Mouse (Mus musculus): ENCODE measurements around the gene Tmem164.

The Tmem164 gene

DNA sequence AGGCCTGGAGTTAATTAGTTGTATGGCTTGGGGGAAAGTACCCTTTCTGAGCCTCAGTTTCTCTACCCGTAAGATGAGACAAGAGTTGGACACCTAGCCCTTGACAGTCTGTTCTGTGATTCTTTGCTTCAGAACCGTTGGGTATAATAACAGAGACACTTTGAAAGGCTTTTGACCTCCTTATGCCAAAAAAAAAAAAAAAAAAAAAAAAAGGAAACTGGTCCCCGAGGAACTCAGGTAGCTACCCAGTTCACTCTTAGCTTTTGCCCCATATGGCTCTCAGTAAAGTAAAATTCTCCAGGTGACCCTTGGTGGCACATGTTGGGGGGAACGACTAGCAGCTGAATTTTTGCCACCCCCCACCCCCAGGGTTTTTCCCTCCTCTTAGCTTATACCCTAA lies 3.5 kb downstream of the Tmem164 start:
- intact Hi-C loops (cut with DNase I), result loop anchor here (5.0 kb wide), 1 partner anchor 118 kb away; no protein-coding TSS in a partner anchor

DNA sequence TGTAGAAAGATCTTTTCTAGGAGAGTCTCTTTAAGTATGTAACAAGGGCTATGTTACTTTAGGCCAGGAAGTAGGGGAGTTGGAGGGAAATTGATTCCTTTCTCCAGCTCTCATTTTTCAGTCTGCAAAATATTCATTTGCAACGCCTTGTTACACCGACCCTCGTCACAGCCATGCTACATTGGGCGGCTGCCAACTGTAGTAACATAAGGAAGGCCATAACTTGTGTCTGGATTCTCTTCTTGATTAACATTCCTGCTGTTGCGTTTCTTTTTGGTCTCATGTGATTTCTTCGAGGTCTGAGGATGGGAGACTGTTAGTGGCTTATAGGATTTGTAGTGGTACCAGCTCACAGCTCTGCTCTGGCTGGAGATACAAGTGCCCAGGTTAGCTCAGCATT lies 4.5 kb downstream of the Tmem164 start:
- intact Hi-C loops (cut with DNase I), result no loop called here

DNA sequence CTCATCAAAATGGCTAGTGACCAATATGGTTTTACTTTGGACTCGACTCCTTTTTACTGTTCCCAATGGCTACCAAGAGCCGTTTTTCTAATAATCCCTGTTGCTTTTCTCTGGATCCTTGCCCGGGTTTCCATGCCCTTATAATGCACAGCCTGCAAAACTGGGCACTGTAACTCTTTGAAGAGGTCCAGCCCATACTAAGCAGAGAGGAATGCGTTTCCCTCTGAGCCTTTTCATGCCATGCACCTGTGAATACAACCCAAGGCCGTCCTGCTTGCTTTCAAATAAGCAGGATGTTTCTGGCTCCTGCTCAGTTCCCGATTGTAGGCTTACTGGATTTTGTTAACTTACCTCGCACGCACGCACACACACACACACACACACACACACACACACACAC lies 7.3 kb downstream of the Tmem164 start:
- intact Hi-C loops (cut with DNase I), result no loop called here

DNA sequence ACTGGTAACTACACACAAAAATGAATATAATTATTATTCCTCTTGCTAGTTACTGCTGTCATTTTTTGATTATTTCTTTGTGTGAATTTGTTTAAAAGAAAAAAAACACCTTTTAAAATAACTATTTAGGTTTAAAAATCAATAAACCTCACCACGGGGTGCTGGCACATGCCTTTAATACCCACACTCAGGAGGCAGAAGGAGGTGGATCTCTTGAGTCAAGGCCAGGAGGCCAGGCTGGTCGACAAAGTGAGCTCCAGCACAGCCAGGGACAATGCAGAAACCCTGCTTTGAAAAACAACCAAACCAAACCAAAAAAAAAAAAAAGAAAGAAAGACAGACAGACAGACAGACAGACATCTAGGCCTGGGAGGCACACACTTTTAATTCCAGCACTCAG lies 12.1 kb downstream of the Tmem164 start:
- intact Hi-C loops (cut with DNase I), result no loop called here

DNA sequence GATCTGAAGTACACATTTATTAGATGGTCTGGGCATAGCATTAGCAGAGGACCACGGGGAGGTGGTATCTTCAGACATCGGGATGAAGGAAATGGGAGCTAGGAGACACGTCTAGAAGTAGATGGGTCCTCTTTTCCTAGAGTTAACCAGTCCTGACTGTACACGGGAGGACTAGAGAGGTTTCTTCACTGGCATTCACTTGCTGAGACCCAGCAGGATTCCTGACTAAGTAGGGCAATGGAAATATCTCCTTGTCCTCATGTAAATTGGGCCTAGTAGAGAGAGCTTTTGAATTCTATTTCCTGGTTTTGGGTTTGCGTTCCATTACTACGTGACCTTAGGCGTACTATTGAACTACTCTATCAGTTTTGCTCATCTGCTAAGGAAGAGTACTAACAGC lies 13.1 kb downstream of the Tmem164 start:
- intact Hi-C loops (cut with DNase I), result no loop called here

DNA sequence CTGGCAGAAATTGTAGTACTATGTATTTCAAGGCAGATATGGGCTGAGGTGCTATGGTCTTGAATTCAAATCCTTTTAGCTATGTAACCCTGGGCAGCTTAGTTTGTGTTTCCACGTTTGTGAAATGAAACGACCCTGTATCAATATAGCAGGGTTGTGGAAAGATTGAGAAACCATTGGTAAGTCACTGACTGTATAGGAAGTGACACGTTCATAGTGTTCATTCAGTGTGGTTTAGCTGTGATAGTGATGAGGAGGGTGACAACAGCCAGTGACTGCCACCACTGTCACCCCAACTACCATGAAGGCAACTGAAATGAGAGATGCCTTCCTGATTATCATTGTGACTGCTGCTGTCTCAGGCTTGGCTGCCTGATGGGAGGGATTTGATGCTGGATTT lies 13.7 kb downstream of the Tmem164 start:
- intact Hi-C loops (cut with DNase I), result no loop called here

DNA sequence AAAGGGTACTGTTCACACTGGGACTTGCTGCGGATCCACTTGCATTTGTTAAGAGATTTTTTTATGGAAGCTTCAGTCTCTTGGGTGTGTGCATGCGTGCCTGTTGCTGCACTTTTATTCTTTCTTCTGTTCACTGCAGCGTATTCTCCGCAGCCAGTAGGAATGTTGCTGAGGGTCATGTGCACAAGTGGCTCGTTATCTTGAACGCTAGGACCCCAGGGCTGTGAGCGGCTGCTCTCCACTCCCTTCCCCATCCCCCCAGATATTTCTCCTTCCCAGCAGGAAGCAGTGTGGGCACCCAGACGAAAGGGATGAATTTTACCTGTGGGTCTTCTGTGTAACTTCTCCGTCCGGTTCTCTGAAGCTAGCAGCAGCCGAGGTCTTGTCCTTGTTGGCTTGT lies 15.6 kb downstream of the Tmem164 start:
- intact Hi-C loops (cut with DNase I), result no loop called here

DNA sequence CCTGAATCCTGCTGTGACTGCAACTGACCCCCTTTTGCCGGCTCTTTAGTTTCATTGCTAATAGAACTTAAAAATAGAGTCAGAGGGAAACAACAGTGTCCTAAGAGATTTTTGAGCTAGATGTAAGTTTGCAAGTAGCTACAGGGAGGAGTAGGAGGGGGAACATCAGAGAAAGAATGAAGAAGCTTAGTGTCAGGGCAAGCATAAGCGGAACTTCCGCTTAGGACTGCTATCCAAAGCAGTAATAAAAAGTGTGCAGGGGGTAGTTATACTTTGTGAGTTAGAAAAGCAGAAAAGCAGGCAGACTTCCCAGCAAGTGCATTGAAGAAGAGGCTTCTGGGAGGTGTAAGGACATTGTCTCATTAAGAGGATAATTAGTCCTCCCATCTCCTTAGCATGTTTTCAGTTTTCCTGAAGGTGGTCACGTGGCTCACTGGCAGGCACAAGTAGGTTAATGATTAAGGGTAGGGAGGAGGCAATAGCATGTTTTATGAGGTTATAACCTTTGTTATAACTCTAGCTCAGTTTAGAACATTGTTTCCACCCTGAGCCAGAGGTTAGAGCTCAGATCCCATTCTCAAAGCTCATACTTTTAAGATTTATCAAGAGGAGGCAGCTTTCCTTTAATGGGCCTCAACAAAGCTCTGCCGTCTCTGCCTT lies 16.5 kb downstream of the Tmem164 start:
- intact Hi-C loops (cut with DNase I), result no loop called here

DNA sequence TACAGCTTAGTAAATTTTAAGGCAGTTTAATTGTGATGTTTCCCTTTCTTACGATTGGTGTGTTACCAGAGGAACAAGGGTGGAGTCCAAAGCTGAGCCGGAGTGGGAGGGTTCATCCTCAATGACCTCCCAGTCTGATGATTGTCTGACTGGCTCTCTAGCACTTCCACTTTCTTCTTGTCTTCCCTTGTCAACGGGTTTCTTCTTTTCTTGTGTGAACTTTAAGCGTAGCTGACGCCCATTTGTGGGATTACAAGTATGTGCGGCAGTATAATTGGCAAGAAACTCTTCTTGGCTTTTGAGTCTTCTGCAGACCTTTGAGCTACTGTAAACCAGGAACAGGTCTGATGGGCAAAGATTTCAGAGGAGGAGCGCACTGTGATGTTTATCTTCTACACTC lies 17.0 kb downstream of the Tmem164 start:
- intact Hi-C loops (cut with DNase I), result no loop called here

DNA sequence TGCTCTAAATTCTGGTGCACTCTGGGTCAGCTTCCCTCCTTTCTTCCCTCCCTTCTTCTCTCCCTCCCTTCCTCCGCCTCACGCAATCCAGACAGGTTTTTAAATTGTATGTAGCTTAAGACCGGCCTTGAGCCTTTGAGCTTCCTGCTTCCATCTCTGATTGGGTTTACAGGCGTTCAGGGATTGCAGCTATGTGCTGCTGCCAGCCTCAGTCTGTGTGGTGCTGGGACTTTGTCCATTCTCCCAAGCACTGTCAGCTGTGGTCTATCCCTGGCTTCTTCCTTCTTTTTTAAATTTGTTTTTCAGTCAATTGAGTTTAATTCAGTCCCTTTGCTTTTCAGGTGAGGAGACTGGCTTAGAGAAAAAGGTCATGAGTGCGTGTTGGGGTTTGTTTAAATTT lies 20.9 kb downstream of the Tmem164 start:
- intact Hi-C loops (cut with DNase I), result no loop called here

DNA sequence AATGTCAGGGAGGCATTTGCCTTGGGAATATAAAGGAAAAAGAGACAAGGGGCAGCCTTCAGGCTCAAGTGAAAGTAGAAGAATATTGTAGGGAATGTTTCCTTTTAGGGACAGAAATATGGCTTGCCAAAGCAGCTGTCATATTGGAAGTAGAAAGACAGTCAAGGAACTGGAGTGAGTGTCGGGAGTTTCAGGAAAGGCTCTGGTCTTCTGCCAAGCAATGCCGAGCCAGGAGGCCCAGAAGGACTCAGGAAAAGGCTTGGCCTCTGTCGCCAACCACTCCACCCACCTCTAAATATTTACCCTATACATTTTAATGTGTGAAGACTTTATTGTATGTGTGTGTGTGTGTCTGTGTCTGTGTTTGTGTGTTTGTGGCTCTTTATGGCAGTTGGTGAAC lies 21.4 kb downstream of the Tmem164 start:
- intact Hi-C loops (cut with DNase I), result no loop called here

DNA sequence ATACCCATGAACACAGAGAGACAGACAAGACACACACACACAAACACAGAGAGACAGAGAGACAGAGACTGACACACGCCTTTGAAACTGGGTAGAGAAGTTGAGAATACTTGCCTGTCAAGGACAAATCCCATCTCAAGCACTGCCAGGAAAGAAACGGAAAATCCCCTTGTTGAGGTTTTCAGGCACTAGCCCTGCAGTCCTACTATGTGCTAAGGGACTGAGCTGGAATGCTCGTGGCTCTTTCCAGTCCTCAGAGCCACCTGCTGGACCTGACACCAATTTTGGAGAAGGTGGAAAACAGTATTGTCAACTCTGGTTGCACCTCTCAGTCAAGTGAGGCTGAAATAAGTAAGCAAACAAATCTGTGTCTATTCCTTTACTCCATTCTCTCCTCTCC lies 22.7 kb downstream of the Tmem164 start:
- intact Hi-C loops (cut with DNase I), result no loop called here

DNA sequence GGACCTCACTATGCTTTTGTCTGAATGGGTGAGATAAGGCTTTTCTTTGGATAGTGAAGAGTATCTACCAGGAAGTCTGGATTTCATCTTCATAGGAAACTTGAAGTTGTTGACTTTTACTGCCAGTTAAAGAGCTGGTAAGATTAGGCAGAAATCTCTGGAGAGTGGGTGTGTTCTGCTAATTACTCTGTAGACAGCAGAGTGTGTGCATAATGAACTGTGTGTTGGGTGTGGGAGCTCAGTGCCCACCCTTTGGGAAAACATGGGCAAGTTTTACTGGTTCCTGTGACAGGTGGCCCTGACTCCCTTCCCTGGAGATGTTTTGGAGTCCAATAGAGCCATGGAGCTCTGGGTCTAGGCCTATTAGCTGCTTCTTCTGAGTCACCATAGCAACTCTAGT lies 27.1 kb downstream of the Tmem164 start:
- intact Hi-C loops (cut with DNase I), result no loop called here

DNA sequence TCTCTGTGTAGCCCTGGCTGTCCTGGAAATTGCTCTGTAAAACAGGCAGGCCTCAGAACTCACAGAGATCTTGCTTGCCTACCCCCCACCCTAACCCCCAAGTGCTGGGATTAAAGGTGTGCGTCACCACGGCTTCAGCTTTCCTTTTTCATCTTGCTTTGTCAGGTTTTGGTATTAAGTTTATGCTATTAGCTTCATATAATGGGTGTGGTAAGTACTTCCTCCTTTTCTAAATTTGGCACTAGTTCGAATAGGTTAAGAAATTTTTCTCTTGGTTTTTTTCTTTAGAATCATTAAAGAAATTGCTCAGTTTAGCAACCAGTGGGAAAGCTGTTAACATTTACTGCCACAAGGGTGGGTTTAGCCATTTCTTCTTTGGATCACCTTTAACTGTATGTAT lies 34.8 kb downstream of the Tmem164 start:
- intact Hi-C loops (cut with DNase I), result no loop called here

DNA sequence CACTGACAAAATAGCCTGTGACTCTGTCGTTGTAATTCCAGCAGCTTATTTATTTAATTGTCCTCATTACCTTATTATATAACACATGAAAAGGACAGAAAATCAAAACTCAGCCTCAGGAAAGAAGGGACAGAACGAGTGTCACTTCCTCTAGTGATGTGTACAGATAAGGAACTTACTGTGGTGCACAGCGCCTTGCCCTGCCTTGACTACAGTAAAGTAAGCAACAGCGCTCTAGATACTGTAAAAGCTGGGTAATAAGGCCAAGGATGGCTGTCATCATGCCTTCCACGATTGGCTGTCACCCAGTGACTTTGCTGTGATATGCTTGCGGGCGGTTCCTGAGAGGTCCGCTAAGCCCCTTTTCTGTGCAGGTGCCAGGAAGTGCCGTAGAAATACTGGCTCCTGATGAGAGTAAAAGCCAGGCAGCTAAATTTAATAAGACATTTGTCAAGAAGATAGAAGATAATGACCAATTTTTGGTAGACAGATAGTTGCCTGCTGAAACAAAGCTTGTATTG lies 36.8 kb downstream of the Tmem164 start:
- intact Hi-C loops (cut with DNase I), result no loop called here

DNA sequence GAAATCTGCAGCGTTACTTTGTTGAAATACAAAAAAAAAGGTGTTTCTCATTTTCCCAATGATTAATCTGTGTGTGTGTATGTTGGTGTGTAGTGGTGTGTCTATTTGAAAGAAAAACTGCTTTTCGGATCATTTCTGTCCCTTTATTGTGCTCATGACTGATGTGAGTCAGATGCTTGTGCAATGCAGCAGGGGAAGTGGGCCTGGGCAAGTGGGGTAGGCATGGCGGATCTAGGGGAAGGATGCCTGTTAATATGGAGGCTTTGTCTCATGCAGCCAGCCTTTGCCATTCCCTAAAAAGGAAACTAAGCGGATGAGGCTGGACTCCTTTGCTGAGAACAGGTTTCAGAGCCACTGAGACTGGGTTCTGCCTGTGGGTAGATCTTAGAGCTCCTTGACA lies 37.6 kb downstream of the Tmem164 start:
- intact Hi-C loops (cut with DNase I), result no loop called here

DNA sequence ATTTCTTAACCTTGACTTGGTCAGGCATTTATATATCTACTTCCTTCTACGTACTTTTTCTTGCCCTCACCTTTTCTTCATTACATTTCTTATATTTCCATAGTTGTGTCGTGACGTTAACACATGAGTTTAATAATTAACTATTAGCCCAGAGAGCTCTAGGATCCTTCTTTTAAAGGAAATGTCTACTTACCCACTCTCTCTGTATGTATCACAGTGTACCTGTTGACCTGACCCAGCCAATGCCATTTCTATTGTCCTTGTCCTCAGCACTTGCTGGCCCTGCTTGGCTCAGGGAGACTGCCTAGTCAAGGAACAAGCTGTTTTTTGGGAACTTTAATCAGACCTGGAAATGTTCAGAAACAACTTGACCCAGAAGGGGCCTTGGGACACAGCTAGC lies 40.7 kb downstream of the Tmem164 start:
- intact Hi-C loops (cut with DNase I), result no loop called here

DNA sequence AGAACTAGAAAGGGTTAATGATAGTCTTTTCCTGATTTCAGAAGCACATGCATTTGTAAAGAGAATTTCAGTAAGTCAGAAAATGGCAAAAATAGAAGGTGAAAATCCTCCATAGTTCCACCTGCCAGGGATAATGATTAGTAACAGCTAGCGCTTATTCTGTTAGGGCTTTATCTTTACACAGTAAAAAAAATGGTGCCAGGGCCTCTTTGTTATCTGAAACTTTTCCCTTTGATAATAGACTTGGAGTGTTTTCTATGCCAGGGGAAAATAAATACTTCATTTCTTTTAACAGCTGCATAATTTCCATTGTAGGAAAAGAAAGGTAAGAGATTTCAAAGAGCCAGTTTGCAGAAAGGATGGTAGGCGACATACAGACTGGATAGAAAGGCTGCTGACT lies 43.0 kb downstream of the Tmem164 start:
- intact Hi-C loops (cut with DNase I), result no loop called here

DNA sequence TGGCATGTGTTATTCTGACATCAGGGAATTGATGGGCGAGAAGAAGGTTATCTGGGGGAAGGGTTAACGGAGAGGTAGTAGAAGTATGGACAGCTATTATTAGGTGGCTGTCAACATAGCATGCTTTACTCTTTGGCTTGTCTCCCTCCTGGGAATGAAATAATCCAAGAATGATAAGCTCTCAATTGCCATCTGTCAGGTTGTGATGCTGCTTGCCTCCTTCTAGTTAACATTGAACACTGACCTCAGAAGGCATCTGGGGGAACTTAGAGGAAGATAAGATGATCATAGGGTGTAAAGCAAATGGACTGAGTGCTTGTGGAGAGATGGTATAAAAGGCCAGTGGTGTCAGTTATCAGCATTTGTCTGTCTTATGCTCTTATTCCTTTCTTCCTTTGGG lies 44.4 kb downstream of the Tmem164 start:
- intact Hi-C loops (cut with DNase I), result no loop called here

DNA sequence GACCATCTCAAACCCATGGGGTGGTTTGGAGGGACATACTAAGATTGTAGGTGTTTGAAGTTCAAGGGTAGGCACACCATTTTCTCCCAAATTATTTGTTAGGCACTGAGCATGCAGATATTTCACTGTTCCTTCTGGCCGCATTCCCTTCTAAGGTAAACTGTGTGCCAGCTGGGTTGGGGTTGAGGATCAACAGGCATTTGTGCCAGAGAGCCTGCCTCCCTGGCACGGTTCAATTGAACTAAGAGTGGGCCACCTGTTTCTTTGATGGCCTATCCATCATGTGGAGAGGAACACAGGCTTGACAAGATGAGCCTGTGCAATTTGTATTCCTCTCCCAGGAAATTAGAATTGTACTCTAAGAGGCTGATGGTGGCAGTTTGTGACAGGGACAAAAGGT lies 45.1 kb downstream of the Tmem164 start:
- intact Hi-C loops (cut with DNase I), result no loop called here

DNA sequence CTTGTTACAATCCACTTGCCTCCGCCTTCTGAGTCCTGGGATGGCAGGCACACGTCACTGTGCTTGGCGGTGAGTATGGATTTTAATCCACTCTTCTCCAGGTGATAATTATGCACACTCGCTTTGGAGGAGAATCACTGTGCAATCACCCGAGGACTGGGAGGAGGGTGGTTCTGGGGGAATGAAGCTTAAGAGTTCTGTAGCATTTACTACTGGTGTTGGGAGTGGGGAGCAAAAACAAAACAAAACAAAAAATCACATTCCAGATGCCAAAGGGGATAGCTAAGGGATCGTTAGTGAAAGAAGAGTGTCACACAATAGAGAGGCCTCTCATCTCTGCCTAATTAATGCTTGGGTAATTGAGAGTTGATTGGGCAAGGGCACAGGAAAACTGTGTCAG lies 46.6 kb downstream of the Tmem164 start:
- intact Hi-C loops (cut with DNase I), result no loop called here

DNA sequence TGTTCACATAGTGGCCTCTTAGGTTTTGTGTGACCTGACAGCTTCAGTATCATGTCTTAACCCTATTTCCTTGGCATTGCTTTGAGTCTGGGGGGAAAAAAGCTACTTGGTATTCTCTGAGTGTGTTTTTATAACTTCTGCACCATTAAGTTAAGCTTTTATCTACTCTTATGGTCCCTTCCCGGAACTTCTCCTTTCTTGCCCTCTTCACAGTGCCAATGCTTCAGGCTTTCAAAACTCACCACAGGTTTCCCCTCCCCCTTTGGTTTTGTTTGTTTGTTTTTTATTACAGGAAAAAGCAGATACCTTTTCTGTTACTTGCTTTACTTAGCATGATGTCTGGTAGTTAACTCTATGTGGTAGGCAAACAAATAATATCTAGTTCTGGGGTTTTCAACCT lies 47.8 kb downstream of the Tmem164 start:
- intact Hi-C loops (cut with DNase I), result no loop called here

DNA sequence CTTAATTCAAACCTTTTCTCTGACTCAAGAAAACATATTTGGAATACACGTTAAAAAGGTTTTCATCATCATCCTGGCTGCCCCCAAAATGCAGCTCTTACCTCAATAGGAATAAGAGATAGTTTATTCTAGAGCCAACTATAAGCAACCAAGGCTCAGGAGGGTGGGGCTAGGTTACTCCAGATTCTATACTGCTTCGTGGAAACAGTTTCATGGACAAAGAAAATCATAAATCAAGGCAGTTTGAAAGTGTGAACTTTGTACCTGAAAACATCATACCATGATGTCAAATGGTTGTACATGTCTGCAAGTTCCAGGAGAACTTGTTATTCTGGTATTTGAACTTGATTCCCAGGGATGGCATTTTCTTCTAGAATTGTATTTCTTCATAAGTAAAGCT lies 48.3 kb downstream of the Tmem164 start:
- intact Hi-C loops (cut with DNase I), result no loop called here

DNA sequence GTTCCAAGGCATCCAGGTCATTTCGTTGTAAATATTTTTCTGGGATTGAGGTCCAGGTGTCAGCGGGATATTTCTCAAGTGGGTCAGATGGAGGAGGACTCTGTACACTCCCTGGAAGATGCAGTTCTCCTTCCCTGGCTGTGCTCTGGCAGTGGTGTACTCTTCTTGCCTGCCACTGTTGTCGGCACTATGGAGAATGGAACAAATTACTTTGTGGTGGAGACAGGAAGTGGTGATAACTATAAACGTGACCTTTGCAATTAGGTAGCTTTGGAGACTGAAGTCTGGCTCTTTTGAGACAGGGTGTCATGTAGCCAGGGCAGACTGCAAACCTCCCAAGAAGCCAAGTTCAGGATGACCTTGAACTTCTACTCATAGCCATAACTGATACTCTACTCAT lies 55.9 kb downstream of the Tmem164 start:
- intact Hi-C loops (cut with DNase I), result no loop called here
